Mouse (Mus musculus): ENCODE results near the gene Myom3. TPM values are rescaled to one million over a fixed set of nuclear protein-coding genes. Genes with fewer than 3 reads are reported as not detected.

Gene Myom3
- polyA plus RNA-seq, 1 experiment = not detected

DNA sequence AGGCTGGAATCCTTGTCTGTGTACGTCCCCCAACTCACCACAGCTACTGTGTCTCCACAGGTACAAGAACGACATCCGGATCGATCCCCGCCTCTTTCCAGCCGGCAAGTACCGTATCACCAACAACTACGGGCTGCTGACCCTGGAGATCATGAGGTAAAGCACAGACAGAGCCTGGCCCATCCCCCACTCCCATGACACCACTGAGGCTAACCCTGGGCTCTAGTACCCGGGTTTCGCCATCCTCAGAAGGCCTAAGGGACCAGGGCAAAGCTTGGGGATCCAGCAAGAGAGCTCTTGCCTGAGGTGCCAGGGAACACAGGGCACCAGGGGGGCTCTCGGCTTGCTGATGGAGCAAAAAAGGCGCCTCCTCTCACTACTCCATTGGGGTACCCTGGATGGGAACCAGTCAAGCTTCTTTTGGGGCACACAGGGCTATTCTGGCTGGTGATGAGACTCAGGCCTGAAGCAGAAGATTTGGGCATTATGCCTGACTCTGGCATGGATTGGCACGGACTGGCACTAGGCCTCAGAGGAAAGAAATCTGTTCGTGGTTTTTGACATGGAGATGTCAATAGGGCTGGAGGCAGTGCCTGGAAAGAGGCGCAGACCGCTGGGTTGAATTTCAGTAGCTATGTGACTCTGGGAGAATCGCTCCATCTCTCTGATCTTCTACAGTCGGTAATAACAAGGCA lies 11.2 kb downstream of the Myom3 start:
- TF ChIP-seq POLR2A (IDR thresholded peaks at IDR 0.05; ENCODE audit: borderline replicate concordance, low read depth, low read length) = no peak
- TF ChIP-seq CTCF (IDR thresholded peaks at IDR 0.05; ENCODE audit: low read depth, low read length) = no peak
- Histone ChIP-seq H3K4me1 (ENCODE audit: control insufficient read depth, insufficient read depth, low read length) (peaks cover 7% of the 10 kb centered on the region), H3K4me3 (ENCODE audit: insufficient read depth, low read length) (no peak overlapping the region), H3K27ac (ENCODE audit: insufficient read depth, low read depth, low read length) (no peak overlapping the region)

DNA sequence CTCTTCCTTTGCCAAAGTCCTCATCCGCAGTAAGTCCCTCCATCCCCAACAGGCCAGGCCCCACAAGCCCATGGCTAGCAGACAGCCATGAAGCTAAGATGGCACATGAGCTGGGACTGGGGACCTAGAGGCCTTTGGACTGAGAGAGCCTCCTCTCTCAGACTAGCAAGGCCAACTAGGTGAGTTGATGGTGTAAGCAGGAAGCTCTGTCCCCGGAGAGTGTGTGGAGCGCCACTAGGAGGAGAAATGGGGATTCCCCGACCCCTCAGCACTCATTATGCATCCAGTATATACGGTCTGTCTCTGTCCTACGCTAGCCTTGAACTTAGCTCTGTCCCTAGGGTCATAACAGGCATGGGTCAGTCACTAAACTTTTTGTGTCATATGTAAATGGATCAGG lies 12.1 kb downstream of the Myom3 start:
- TF ChIP-seq CTCF (IDR thresholded peaks at IDR 0.05; ENCODE audit: low read depth, low read length) = no peak
- no peak for TF ChIP-seq POLR2A (IDR thresholded peaks at IDR 0.05; ENCODE audit: borderline replicate concordance, low read depth, low read length)
- Histone ChIP-seq H3K4me1 (ENCODE audit: control insufficient read depth, insufficient read depth, low read length) (peaks cover 7% of the 10 kb centered on the region), H3K27ac (ENCODE audit: insufficient read depth, low read depth, low read length) (no peak overlapping the region), H3K4me3 (ENCODE audit: insufficient read depth, low read length) (no peak overlapping the region)

DNA sequence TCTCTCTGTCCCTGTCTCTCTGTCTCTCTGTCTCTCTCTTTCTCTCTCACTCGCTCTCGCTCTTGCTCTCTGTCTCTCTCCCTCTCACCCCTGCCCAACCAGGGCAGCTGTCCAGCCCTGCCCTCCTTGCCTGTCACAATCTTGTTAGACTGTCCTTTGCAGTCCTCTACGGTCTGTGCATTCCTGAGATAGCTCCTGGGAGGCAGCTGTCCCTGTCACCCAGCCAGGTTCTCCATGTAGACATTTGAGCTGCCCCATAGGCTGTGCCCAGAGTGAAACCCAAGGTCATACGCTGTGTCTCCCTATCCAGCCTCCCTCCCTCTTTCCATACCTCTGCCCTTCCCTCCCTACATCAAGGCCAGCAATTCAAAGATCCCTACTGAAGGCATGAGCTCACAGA lies 13.2 kb downstream of the Myom3 start:
- Histone ChIP-seq H3K27ac (ENCODE audit: insufficient read depth, low read depth, low read length) (no peak overlapping the region), H3K4me1 (ENCODE audit: control insufficient read depth, insufficient read depth, low read length) (peaks cover 7% of the 10 kb centered on the region), H3K4me3 (ENCODE audit: insufficient read depth, low read length) (no peak overlapping the region)
- no peak for TF ChIP-seq POLR2A (IDR thresholded peaks at IDR 0.05; ENCODE audit: borderline replicate concordance, low read depth, low read length)
- TF ChIP-seq CTCF (IDR thresholded peaks at IDR 0.05; ENCODE audit: low read depth, low read length) = no peak

DNA sequence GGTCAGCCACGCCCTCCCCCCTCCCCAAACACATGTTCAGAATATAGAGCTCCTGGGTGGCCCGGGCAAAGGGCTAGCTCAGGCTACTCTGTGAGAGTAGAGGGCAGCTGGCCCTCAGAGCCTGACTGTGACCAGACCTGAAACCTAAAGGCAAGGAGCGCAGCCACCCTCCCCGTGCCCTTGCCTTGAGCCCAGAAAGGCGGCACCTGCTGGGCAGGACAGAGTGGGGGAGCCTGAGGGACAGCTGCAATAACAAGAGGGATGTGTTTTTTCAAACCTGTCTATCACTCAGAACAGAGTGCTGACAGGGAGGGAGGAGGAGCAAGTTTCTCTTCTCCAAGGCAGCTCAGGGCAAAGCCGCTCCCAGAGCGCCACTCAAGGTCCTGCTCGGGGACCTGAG lies 15.0 kb downstream of the Myom3 start:
- TF ChIP-seq POLR2A (IDR thresholded peaks at IDR 0.05; ENCODE audit: borderline replicate concordance, low read depth, low read length) (no peak), CTCF (IDR thresholded peaks at IDR 0.05; ENCODE audit: low read depth, low read length) (no peak)
- H3K27ac ChIP-seq (ENCODE audit: insufficient read depth, low read depth, low read length) = no peak overlapping the region
- H3K4me1 ChIP-seq (ENCODE audit: control insufficient read depth, insufficient read depth, low read length) = peaks cover 3% of the 10 kb centered on the region; the same call in 1 of the 2 replicates
- H3K4me3 ChIP-seq (ENCODE audit: insufficient read depth, low read length) = no peak overlapping the region

DNA sequence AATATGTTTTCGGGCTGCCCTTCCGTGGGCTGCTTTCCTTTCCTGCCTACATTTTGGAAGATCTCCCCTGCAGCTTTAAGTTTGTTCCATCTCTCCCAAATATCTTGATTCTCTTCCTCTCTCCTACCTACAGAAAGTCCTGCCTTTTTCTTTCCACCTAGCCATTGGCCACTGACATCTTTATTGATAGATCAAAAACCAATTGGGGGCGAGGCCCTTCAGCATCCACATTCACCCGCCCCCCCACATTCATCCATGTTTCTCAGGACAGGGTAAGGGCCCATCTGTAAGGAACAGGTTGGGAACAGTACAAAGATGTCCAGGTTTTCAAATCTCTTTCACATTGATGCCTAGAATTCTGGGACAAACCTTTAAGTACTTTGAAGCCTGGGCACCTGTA lies 17.3 kb downstream of the Myom3 start:
- H3K4me3 ChIP-seq (ENCODE audit: insufficient read depth, low read length) = no peak overlapping the region
- no peak overlapping the region for H3K27ac ChIP-seq (ENCODE audit: insufficient read depth, low read depth, low read length)
- TF ChIP-seq CTCF (IDR thresholded peaks at IDR 0.05; ENCODE audit: low read depth, low read length) = no peak
- no peak for TF ChIP-seq POLR2A (IDR thresholded peaks at IDR 0.05; ENCODE audit: borderline replicate concordance, low read depth, low read length)
- H3K4me1 ChIP-seq (ENCODE audit: control insufficient read depth, insufficient read depth, low read length) = no peaks in the 10 kb centered on the region

DNA sequence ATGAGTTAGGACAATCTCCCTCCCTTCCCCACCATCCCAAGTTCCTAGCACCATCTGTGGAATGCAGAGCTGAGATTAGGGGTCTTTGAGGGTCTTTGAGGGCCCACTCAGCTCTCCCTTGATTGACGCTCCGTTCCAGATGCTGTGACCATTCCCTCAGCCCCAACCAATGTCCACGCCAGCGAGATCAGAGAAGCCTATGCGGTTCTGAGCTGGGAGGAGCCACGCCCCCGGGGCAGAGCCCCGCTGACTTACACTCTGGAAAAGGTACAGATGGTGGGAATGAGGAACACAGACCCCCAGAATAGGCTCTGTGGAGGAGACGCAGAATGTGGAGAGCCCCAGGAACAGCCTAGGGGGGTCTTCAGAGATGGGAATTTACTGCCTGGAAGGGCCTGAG lies 20.1 kb downstream of the Myom3 start:
- TF ChIP-seq CTCF (IDR thresholded peaks at IDR 0.05; ENCODE audit: low read depth, low read length) = no peak
- TF ChIP-seq POLR2A (IDR thresholded peaks at IDR 0.05; ENCODE audit: borderline replicate concordance, low read depth, low read length) = no peak
- Histone ChIP-seq H3K4me1 (ENCODE audit: control insufficient read depth, insufficient read depth, low read length) (no peaks in the 10 kb centered on the region), H3K4me3 (ENCODE audit: insufficient read depth, low read length) (no peak overlapping the region), H3K27ac (ENCODE audit: insufficient read depth, low read depth, low read length) (no peak overlapping the region)

DNA sequence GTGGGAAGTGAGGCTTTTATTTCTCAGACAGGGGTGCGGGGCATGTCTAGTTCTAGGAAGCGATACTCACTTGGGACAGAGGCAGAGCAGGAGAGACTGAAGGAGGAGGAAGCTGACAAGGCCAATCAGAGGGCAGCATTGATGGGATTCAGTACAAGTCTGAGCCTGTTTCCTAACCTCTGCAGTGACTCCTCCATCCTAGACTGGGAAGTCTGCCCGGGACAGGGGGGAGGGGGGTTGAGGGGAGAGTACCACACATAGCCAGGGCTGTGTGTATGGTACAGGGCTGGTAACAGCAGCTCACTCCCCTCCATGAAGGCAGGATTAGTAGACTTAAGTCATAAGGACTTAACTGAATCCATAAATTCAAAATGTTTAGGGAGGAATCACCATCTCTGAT lies 20.7 kb downstream of the Myom3 start:
- TF ChIP-seq CTCF (IDR thresholded peaks at IDR 0.05; ENCODE audit: low read depth, low read length) (no peak), POLR2A (IDR thresholded peaks at IDR 0.05; ENCODE audit: borderline replicate concordance, low read depth, low read length) (no peak)
- Histone ChIP-seq H3K27ac (ENCODE audit: insufficient read depth, low read depth, low read length) (no peak overlapping the region), H3K4me1 (ENCODE audit: control insufficient read depth, insufficient read depth, low read length) (no peaks in the 10 kb centered on the region), H3K4me3 (ENCODE audit: insufficient read depth, low read length) (no peak overlapping the region)

DNA sequence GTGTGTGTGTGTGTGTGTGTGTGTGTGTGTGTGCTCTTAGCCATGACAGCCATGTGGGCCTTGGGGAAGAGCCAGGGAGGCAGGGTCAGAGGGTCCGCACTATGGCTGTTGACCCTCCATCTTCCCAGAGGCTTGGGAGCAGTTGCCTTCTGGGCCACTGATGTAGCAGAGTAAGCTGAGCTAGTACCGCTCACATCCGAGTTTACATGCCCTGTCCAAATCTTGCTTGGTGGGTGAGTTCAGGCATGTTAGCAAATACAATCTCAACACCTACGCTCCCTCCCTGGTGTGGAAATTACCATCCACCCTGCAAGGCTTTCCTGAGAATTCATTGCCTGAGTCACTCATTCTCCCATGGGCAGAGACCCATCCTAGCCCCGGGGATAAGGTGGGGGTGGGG lies 21.8 kb downstream of the Myom3 start:
- TF ChIP-seq POLR2A (IDR thresholded peaks at IDR 0.05; ENCODE audit: borderline replicate concordance, low read depth, low read length) (no peak), CTCF (IDR thresholded peaks at IDR 0.05; ENCODE audit: low read depth, low read length) (no peak)
- Histone ChIP-seq H3K4me3 (ENCODE audit: insufficient read depth, low read length) (no peak overlapping the region), H3K27ac (ENCODE audit: insufficient read depth, low read depth, low read length) (no peak overlapping the region), H3K4me1 (ENCODE audit: control insufficient read depth, insufficient read depth, low read length) (no peaks in the 10 kb centered on the region)

DNA sequence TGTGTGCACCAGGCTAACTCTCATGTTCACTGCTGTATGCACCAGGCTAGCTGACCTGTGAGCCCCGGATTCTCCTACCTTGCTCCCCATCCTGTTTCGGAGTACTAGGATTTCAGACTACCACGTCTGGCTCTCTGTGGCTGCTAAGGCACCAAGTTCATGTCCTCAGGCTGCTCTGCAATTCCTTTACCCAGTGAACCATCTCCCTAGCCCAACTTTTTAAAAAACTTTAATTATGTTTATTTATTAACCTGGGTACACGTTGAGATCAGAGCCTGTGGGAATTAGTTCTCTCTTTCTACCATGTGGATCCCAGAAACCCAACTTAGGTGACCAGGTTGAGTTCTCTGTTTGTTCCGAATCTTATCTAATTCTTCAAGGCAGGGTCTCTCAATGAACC lies 27.1 kb downstream of the Myom3 start:
- TF ChIP-seq POLR2A (IDR thresholded peaks at IDR 0.05; ENCODE audit: borderline replicate concordance, low read depth, low read length) (no peak), CTCF (IDR thresholded peaks at IDR 0.05; ENCODE audit: low read depth, low read length) (no peak)
- no peak overlapping the region for H3K4me3 ChIP-seq (ENCODE audit: insufficient read depth, low read length)
- no peak overlapping the region for H3K27ac ChIP-seq (ENCODE audit: insufficient read depth, low read depth, low read length)
- H3K4me1 ChIP-seq (ENCODE audit: control insufficient read depth, insufficient read depth, low read length) = no peaks in the 10 kb centered on the region

DNA sequence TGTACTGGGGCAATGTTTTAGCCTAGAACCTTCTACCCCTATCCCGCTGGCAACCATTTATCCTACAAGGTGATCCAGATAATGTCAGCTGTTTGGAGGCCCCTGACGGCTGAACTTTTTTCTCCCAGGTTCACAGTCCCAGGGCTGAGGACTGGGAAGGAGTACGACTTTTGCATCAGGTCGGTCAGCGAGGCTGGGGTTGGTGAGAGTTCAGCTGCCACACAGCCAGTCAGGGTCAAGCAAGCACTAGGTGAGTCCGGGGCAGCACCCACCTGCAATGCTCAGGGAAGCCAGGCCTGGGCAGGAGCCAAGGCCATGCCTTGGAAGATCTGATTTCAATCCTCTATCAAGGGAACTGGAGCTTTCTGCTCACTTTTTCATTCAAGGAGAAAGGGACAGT lies 27.8 kb downstream of the Myom3 start:
- TF ChIP-seq POLR2A (IDR thresholded peaks at IDR 0.05; ENCODE audit: borderline replicate concordance, low read depth, low read length) (no peak), CTCF (IDR thresholded peaks at IDR 0.05; ENCODE audit: low read depth, low read length) (no peak)
- Histone ChIP-seq H3K4me1 (ENCODE audit: control insufficient read depth, insufficient read depth, low read length) (no peaks in the 10 kb centered on the region), H3K4me3 (ENCODE audit: insufficient read depth, low read length) (no peak overlapping the region), H3K27ac (ENCODE audit: insufficient read depth, low read depth, low read length) (no peak overlapping the region)

Measured in bone marrow macrophage, adult 2 months (primary cell).